Mouse (Mus musculus): ENCODE data around the gene Orm1.

- TF ChIP-seq CTCF (IDR thresholded peaks at IDR 0.05), result no peak
- no peak for TF ChIP-seq POLR2A (IDR thresholded peaks at IDR 0.05; ENCODE audit: insufficient read depth, low read depth, low read length)
Observed at GRCm38 (mm10) chr4:63298191-63298590, 46.2 kb upstream of the Orm1 start.
